Mouse (Mus musculus): ENCODE results near the gene Gm17428.
"Not testable (repeated sequence)": the region's sequence is repeated elsewhere in the genome, so short reads cannot be mapped to it uniquely, and the experiment has no call there.

The Gm17428 gene

GRCm38 (mm10) chr14:54953664-54954206, 23.0 kb upstream of the Gm17428 start:
- DNase-seq (ENCODE audit: low spot score): no peak

DNA sequence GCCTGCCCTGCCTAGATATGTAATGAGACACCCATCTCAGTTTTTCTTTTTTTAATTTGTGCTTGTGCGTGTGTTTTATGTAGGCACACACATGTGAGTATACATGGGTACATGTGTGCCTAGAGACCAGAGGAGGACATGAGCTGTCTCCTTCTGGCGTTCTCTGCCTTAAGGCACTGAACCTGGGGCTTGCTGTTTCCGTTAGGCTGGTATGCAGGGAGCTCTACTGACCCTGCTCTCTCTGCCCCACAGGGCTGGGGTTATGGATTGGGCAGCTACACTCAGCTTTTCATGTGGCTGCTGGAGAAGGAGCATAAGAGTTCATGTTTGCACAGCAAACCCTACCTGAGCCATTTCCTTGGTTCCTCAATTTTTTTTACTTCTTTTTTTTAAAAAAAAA, 22.3 kb upstream of the Gm17428 start:
- DNase-seq (ENCODE audit: low spot score): no peak

GRCm38 (mm10) chr14:54955481-54955880, 21.3 kb upstream of the Gm17428 start:
- DNase-seq (ENCODE audit: low spot score): no peak

- no peak for DNase-seq (ENCODE audit: low spot score)
Observed at GRCm38 (mm10) chr14:54956533-54956932, 20.2 kb upstream of the Gm17428 start.

- DNase-seq (ENCODE audit: low spot score): no peak
Observed at GRCm38 (mm10) chr14:54958503-54958902, 18.2 kb upstream of the Gm17428 start.

- DNase-seq (ENCODE audit: low spot score): no peak
Observed at GRCm38 (mm10) chr14:54959197-54959596, 17.5 kb upstream of the Gm17428 start.

DNA sequence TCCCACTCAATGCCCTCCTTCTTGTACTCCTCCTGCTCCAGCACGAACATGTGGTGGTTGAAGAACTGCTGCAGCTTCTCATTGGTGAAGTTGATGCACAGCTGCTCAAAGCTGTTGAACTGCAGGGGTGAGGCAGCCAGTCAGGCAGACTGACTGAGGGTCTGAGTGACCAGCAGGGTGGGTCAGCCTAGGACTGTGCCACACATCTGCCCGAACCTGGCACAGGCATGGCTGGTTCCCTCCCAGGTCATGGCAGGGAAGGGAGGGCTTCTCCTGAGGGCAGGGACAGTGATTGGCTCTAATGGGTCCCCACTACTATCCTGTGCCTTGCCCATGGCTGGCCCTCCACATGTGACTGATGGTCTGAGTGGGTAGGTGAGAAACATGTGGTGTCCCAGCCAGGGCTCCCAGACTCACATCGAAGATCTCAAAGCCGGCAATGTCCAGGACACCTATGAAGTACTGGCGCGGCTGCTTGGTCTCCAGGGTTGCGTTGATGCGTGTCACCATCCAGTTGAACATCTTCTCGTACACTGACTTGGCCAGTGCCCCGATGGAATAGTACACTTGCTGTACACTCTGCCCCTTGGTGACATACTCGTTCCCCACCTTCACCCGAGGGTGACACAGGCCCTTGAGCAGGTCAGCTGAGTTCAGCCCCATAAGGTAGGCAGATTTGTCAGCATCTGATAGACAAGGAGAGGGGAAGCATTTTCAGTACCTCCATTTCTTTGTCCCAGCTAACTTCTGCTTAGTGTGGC, 16.7 kb upstream of the Gm17428 start:
- not testable (repeated sequence) for DNase-seq (ENCODE audit: low spot score)

DNA sequence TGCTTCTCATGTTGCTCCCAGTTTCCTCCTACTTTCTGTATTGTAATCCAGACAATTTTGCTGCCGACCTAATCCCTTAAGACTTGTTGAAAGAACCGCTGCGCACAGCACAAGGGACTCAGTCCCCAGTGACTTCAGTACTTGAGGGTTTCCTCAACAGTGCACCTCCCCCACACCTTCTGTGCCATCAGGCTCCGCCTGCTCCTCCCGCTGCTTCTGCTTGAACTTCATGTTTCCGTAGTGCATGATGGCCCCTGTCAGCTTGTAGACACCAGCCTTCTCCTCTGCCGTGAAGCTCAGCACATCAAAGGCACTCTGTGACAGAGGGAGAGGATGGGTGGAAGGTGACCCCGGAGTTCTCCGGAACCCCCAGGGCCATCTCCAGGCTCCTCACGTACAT, 16.0 kb upstream of the Gm17428 start:
- no peak for DNase-seq (ENCODE audit: low spot score)

DNA sequence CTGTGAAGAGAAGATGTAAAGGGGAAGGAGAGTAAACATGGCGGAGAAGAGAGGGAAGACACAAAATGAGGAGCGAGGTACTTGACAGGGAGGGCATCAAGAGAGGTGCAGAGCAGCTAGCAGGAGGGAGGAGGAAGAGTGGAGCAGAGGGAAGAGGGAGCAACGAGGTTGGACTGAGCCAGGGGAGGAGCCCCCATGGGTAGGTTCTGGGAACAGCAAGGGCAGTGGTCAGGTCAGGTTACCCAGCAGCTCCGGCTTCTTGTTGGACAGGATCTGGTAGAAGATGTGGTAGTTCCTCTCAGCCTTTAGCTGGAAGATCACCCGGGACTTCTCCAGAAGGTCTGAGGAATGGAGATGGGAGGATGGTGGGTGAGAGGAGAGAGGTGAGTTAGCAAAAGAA, 15.2 kb upstream of the Gm17428 start:
- DNase-seq (ENCODE audit: low spot score): no peak

GRCm38 (mm10) chr14:54962714-54963113, 14.0 kb upstream of the Gm17428 start:
- DNase-seq (ENCODE audit: low spot score): no peak

- no peak for DNase-seq (ENCODE audit: low spot score)
Observed at GRCm38 (mm10) chr14:54963727-54964126, 13.0 kb upstream of the Gm17428 start.

DNA sequence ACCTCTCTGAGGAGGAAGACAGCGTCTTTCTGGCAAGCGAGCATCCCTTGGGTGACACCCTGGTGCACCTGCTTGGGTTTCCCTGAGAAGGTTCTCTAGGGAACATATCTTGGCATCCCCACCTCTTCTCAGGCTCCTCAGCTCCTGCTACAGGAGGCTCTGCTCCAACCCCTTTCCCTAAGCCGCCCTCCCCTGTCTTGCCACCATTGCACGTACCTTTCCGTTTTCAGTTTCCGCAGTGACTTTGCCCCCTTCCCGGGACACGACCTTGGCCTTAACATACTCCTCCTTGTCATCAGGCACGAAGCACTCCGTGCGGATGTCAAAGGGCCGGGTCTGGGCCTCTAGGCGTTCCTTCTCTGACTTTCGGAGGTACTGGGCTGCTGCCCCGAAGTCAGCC, 11.7 kb upstream of the Gm17428 start:
- no peak for DNase-seq (ENCODE audit: low spot score)

GRCm38 (mm10) chr14:54965631-54966030, 11.1 kb upstream of the Gm17428 start:
- DNase-seq (ENCODE audit: low spot score): no peak

GRCm38 (mm10) chr14:54966320-54966977, 10.3 kb upstream of the Gm17428 start, which contains the start of gene Myh6:
TSS of gene Myh6 (minus strand) at chr14:54966927.
- no peak for DNase-seq (ENCODE audit: low spot score)

- DNase-seq (ENCODE audit: low spot score): no peak
Observed at GRCm38 (mm10) chr14:54967874-54968273, 8.9 kb upstream of the Gm17428 start.

DNA sequence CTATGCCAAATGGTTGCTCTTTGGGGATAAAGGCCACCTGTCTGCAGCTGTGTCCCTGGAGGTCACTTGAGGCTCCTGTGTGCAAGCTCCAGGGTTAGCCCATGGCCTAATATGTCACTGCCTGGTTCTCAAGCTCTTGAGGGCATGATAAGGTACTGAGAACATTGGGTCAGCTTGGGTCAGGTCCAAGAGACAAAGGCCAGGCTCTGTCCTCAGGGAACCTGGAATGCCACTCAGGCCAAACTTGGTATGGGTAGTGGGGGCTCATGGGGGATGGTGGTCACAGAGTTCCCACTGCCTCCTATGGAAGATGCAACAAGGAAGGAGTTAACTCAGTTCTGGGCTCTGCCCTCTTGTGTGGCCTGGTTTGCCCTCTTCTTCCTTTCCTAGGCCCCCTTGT, 8.4 kb upstream of the Gm17428 start:
- DNase-seq (ENCODE audit: low spot score): no peak

DNA sequence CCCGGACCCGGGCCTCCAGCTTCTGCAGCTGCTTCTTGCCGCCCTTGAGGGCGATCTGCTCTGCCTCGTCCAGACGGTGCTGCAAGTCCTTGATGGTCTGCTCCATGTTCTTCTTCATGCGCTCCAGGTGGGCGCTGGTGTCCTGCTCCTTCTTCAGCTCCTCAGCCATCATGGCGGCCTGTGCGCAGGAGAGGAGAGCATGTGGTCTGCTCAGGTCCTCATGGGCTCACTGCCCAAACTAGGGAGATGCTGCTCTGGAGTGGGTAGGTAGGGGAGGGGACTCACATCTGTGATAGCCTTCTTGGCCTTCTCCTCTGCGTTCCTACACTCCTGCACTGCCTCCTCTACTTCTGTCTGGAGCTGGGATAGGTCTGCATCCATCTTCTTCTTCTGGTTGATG, 3.9 kb upstream of the Gm17428 start:
- DNase-seq (ENCODE audit: low spot score): not testable (repeated sequence)

GRCm38 (mm10) chr14:54974068-54974791, 2.5 kb upstream of the Gm17428 start:
- DNase-seq (ENCODE audit: low spot score): no peak

DNA sequence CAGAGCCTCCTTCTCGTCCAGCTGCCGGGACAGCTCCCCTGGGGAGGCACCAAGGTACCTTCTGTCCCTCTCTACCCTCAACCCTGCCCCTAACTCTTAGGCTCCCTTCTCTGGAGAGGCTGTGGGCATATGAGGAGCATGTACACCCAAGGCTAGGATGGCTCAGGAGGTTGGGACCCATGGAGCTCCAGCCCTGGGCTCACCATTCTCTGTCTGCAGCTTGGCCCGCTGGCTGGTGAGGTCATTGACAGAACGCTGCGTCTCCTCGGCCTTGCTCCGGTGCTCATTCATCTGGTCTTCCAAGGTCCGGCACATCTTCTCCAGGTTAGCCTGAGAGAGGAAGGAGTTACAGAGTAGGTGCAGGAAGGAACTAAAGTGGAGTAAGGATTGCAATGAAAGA, 1.9 kb downstream of the Gm17428 start:
- DNase-seq (ENCODE audit: low spot score): no peak

DNA sequence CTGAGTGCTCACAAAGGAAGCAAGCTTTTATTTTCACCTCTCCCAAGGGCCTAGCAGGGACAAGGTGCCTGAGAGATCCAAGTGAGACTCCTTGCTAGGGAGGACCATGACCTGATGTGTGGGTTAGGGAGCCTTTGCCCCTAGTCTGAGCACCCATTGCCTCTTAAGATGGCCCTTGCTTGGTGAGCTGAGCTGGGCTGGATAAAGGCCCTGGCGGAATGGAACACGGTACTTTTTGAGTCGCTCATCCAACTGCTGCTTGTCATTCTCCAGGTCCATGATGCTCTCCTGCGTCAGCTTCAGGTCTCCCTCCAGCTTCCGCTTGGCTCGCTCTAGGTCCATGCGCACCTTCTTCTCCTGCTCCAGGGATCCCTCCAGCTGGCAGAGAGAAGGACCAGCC, 5.2 kb downstream of the Gm17428 start:
- DNase-seq (ENCODE audit: low spot score): no peak

- not testable (repeated sequence) for DNase-seq (ENCODE audit: low spot score)
Observed at GRCm38 (mm10) chr14:54988350-54988874, 11.7 kb downstream of the Gm17428 start.

DNA sequence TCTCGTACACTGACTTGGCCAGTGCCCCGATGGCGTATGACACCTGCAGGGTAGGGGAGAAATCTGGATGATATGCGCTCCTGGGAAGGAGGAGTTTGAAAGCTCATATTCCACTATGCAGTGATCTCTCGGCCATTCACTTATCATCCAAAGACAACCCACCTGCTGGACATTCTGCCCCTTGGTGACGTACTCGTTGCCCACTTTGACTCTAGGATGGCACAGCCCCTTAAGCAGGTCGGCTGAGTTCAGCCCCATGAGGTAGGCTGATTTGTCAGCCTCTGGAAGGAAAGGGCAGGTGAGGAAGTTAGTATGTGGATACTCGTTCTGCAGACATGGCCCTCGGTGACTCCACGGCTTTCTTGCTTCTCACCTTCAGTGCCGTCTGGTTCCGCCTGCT, 12.1 kb downstream of the Gm17428 start:
- DNase-seq (ENCODE audit: low spot score): no peak
